Mouse (Mus musculus): ENCODE measurements around the gene Ppm1n.

DNA sequence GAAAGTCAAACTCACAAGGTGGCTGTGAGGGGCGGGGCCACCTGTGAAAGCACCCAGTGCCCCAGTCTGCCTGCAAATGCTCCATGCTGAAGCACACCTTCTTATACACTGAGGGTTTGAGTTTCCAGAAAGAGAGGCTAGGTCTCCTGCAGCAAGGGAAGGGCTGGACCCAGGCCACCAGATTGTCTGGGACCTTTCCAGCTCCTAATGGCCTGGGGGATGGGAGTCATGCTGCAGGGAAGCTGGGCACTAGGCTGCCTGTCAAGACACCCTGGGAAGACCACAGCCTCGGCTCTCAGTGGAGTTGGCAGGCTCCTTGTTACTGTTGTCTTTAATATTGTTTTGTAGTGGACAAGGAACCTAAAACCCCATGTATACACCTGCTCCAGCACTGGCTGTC, 43.5 kb downstream of the Ppm1n start:
- TF ChIP-seq CTCF (IDR thresholded peaks at IDR 0.05) (no peak), EP300 (IDR thresholded peaks at IDR 0.05) (no peak)
